Mouse (Mus musculus) testis, adult 2 months (tissue): Measurements from ENCODE around the gene 2310030G06Rik. TPM values are rescaled to one million over a fixed set of nuclear protein-coding genes. Genes with fewer than 3 reads are reported as not detected.

Experiments used
- H3K27ac ChIP-seq: fragments of 200-500 bp; 2 replicates; pipeline ENCODE4 v1.5.1; 2012; ENCODE audit warnings: low read depth, low read length; ENCODE audit not compliant: control insufficient read depth, insufficient read depth
- H3K27me3 ChIP-seq: fragments of 200-500 bp; 2 replicates; pipeline ENCODE4 v1.6.1; 2012; ENCODE audit warnings: mild to moderate bottlenecking, low read length, moderate library complexity; ENCODE audit not compliant: control insufficient read depth, insufficient read depth
- H3K36me3 ChIP-seq: fragments of 200-500 bp; 2 replicates; pipeline ENCODE4 v1.6.1; 2012; ENCODE audit warnings: mild to moderate bottlenecking, low read length; ENCODE audit not compliant: control insufficient read depth, insufficient read depth
- H3K4me1 ChIP-seq: fragments of 200-500 bp; 2 replicates; pipeline ENCODE4 v1.6.1; 2012; ENCODE audit warnings: low read length; ENCODE audit not compliant: control insufficient read depth, insufficient read depth
- H3K4me3 ChIP-seq: fragments of 200-500 bp; 2 replicates; pipeline ENCODE4 v1.5.1; 2012; ENCODE audit warnings: low read depth, mild to moderate bottlenecking, low read length, moderate library complexity, mixed read lengths; ENCODE audit not compliant: control insufficient read depth
- CTCF ChIP-seq: fragments of 200-500 bp; IDR thresholded peaks from 2 replicates; pipeline ENCODE4 v1.5.1; 2012; ENCODE audit warnings: low read depth, mild to moderate bottlenecking, inconsistent platforms, low read length, moderate library complexity; ENCODE audit not compliant: control insufficient read depth, insufficient read depth, insufficient replicate concordance
- POLR2A ChIP-seq: fragments of 200-500 bp; IDR thresholded peaks from 2 replicates; pipeline ENCODE4 v1.6.1; 2012; ENCODE audit warnings: low read depth, mild to moderate bottlenecking, inconsistent platforms, low read length, moderate library complexity; ENCODE audit not compliant: control insufficient read depth
- polyA plus RNA-seq: library from polyadenylated mRNA; depleted of rRNA; stranded (reverse); fragments of >200 nt; gene quantifications from 2 replicates; pipeline ENCODE4 v1.2.3, GENCODE M21; 2012

The 2310030G06Rik gene
- polyA plus RNA-seq, 1 experiment: 2.1 TPM

GRCm38 (mm10) chr9:50740867-50741784 is 5.2 kb downstream of the 2310030G06Rik start:
- H3K27ac ChIP-seq: no peak overlapping the region

GRCm38 (mm10) chr9:50738914-50739870 is 7.1 kb downstream of the 2310030G06Rik start, which contains the start of gene Dixdc1:
Gene Dixdc1, minus strand, starts transcription at chr9:50739517.
- peak within 1 kb of the TSS; percentile 80 for H3K27ac ChIP-seq
- peaks cover 8% of the 10 kb centered on the region for H3K4me1 ChIP-seq
- no peaks in the 10 kb centered on the region for H3K27me3 ChIP-seq
- TF ChIP-seq POLR2A: peak; percentile 46; the same call in 1 of the 2 replicates
- no peak for TF ChIP-seq CTCF
- H3K4me3 ChIP-seq: peak within 1 kb of the TSS; percentile 86
- no peaks in the 10 kb centered on the region for H3K36me3 ChIP-seq

More at GRCm38 (mm10) chr9:50740867-50741784, 5.2 kb downstream of the 2310030G06Rik start:
- TF ChIP-seq CTCF (no peak), POLR2A (no peak)
- Histone ChIP-seq H3K4me3 (no peak overlapping the region), H3K4me1 (peaks cover 12% of the 10 kb centered on the region), H3K36me3 (no peaks in the 10 kb centered on the region), H3K27me3 (no peaks in the 10 kb centered on the region)

GRCm38 (mm10) chr9:50734989-50735388 is 11.3 kb downstream of the 2310030G06Rik start:
- H3K4me3 ChIP-seq: no peak overlapping the region
- H3K27me3 ChIP-seq: no peaks in the 10 kb centered on the region
- peak; percentile 37; the same call in 1 of the 2 replicates for TF ChIP-seq CTCF
- TF ChIP-seq POLR2A: no peak
- H3K27ac ChIP-seq: no peak overlapping the region
- no peaks in the 10 kb centered on the region for H3K36me3 ChIP-seq
- peaks cover 8% of the 10 kb centered on the region for H3K4me1 ChIP-seq

- Histone ChIP-seq H3K4me1 (peaks cover 7% of the 10 kb centered on the region), H3K4me3 (no peak overlapping the region), H3K27ac (no peak overlapping the region), H3K27me3 (no peaks in the 10 kb centered on the region), H3K36me3 (no peaks in the 10 kb centered on the region)
- TF ChIP-seq POLR2A (no peak), CTCF (no peak)
Measured at GRCm38 (mm10) chr9:50732560-50732959, 13.8 kb downstream of the 2310030G06Rik start.

- no peak overlapping the region for H3K4me3 ChIP-seq
- TF ChIP-seq CTCF (no peak), POLR2A (no peak)
- H3K27ac ChIP-seq: peak overlapping the region; percentile 56; the same call in 1 of the 2 replicates
- no peaks in the 10 kb centered on the region for H3K27me3 ChIP-seq
- H3K36me3 ChIP-seq: no peaks in the 10 kb centered on the region
- H3K4me1 ChIP-seq: peaks cover 12% of the 10 kb centered on the region
Measured at GRCm38 (mm10) chr9:50729600-50729999, 16.7 kb downstream of the 2310030G06Rik start.

GRCm38 (mm10) chr9:50727925-50728651 is 18.2 kb downstream of the 2310030G06Rik start:
- peaks cover 13% of the 10 kb centered on the region for H3K4me1 ChIP-seq
- H3K4me3 ChIP-seq: peak overlapping the region; percentile 77
- no peaks in the 10 kb centered on the region for H3K36me3 ChIP-seq
- TF ChIP-seq CTCF (no peak), POLR2A (no peak; the same call in 1 of the 2 replicates)
- no peaks in the 10 kb centered on the region for H3K27me3 ChIP-seq
- 0 out of 2 replicates have a peak overlapping the region, but pooled peaks have one; percentile 7 for H3K27ac ChIP-seq
